Mouse (Mus musculus) neural tube, embryonic 12.5 days (tissue): Measurements from ENCODE around the gene Rsg1. TPM values are rescaled to one million over a fixed set of nuclear protein-coding genes. Genes with fewer than 3 reads are reported as not detected.

Source experiments
- ATAC-seq: fragments of 200-750 bp; cut with Nextera tagmentation; 2 replicates; pipeline ENCODE4 v1.8.0; 2017; ENCODE audit warnings: low read depth, mild to moderate bottlenecking, moderate TSS enrichment, moderate library complexity; ENCODE audit not compliant: low FRiP score
- H3K27ac ChIP-seq: fragments of 300-500 bp; sonication (generic); 2 replicates; pipeline ENCODE4 v1.5.1; 2016
- H3K27me3 ChIP-seq: fragments of 300-500 bp; sonication (generic); replicated peaks from 2 replicates; pipeline ENCODE4 v1.6.1; 2016; ENCODE audit warnings: mild to moderate bottlenecking
- H3K36me3 ChIP-seq: fragments of 300-500 bp; sonication (generic); 2 replicates; pipeline ENCODE4 v1.6.1; 2016; ENCODE audit warnings: mild to moderate bottlenecking
- H3K4me1 ChIP-seq: fragments of 300-500 bp; sonication (generic); 2 replicates; pipeline ENCODE4 v1.6.1; 2016
- H3K4me2 ChIP-seq: fragments of 300-500 bp; sonication (generic); replicated peaks from 2 replicates; pipeline ENCODE4 v1.6.1; 2016; ENCODE audit warnings: mild to moderate bottlenecking
- H3K4me3 ChIP-seq: fragments of 300-500 bp; sonication (generic); 2 replicates; pipeline ENCODE4 v1.5.1; 2016
- H3K9ac ChIP-seq: fragments of 300-500 bp; sonication (generic); 2 replicates; pipeline ENCODE4 v1.6.1; 2016; ENCODE audit warnings: mild to moderate bottlenecking
- H3K9me3 ChIP-seq: fragments of 300-500 bp; sonication (generic); 2 replicates; pipeline ENCODE4 v1.6.1; 2016; ENCODE audit warnings: mild to moderate bottlenecking
- WGBS: fragments of 180-500 bp; shearing (Covaris S2); methylation state at CpG from one replicate; pipeline ENCODE4 v1.1.7; 2016; 5-methylcytosine and 5-hydroxymethylcytosine counted together
- polyA plus RNA-seq: library from polyadenylated mRNA; unstranded; fragments of >200 nt; fragmentation: Nextera tagmentation; extraction: Ambion mirVana; gene quantifications from 2 replicates; pipeline ENCODE4 v1.2.1, GENCODE M21; 2016

Gene Rsg1
- polyA plus RNA-seq, 1 experiment from 2014 or later = 5.5 TPM

- Histone ChIP-seq H3K9me3 (no peaks in the 10 kb centered on the region), H3K4me2 (peak overlapping the region; percentile 91), H3K9ac (peak overlapping the region; percentile 64), H3K27ac (no peak overlapping the region), H3K4me1 (peaks cover 15% of the 10 kb centered on the region), H3K36me3 (no peaks in the 10 kb centered on the region), H3K4me3 (peak overlapping the region; percentile 49), H3K27me3 (no peaks in the 10 kb centered on the region)
- ATAC-seq = peak; percentile 57
- WGBS = 0% methylated on average over 16 of the region's 16 CpGs
Measured at GRCm38 (mm10) chr4:141214337-141214851, 638 bp downstream of the Rsg1 start.

- Histone ChIP-seq H3K4me1 (peaks cover under 1% of the 10 kb centered on the region), H3K4me3 (no peak overlapping the region), H3K9me3 (no peaks in the 10 kb centered on the region), H3K36me3 (peaks cover 8% of the 10 kb centered on the region), H3K27me3 (no peaks in the 10 kb centered on the region), H3K4me2 (no peak overlapping the region), H3K9ac (no peak overlapping the region), H3K27ac (no peak overlapping the region)
- 87% methylated on average over 20 of the region's 20 CpGs for WGBS
- no peak for ATAC-seq
Measured at GRCm38 (mm10) chr4:141219583-141220213, 5.9 kb downstream of the Rsg1 start.

DNA sequence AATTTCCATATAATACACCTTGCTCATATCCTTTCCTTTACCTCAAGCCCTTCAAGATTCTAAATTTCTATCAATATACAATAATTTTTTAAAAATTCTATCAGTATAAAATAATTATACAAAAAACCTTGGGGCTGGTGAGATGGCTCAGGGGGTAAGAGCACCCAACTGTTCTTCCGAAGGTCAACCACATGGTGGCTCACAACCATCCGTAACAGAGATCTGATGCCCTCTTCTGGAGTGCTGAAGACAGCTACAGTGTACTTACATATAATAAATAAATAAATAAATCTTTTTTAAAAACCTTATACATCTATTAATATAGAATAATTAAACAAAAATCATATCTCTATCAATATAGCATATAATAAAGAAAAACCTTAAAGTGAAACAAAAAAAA, 8.1 kb downstream of the Rsg1 start:
- ATAC-seq = no peak
- 79% methylated on average over 2 of the region's 2 CpGs for WGBS

GRCm38 (mm10) chr4:141222752-141223151, 9.0 kb downstream of the Rsg1 start:
- Histone ChIP-seq H3K9ac (no peak overlapping the region), H3K4me1 (no peaks in the 10 kb centered on the region), H3K27me3 (no peaks in the 10 kb centered on the region), H3K9me3 (no peaks in the 10 kb centered on the region), H3K4me3 (no peak overlapping the region), H3K36me3 (peaks cover 8% of the 10 kb centered on the region), H3K27ac (no peak overlapping the region), H3K4me2 (no peak overlapping the region)
- WGBS = 93% methylated on average over 5 of the region's 5 CpGs
- ATAC-seq = no peak

More for the DNA sequence above, 8.1 kb downstream of the Rsg1 start:
- Histone ChIP-seq H3K36me3 (peaks cover 8% of the 10 kb centered on the region), H3K4me1 (no peaks in the 10 kb centered on the region), H3K4me3 (no peak overlapping the region), H3K9ac (no peak overlapping the region), H3K27ac (no peak overlapping the region), H3K4me2 (no peak overlapping the region), H3K9me3 (no peaks in the 10 kb centered on the region), H3K27me3 (no peaks in the 10 kb centered on the region)

GRCm38 (mm10) chr4:141228687-141229086, 14.9 kb downstream of the Rsg1 start:
- H3K27ac ChIP-seq = no peak overlapping the region
- H3K9ac ChIP-seq = no peak overlapping the region
- no peaks in the 10 kb centered on the region for H3K36me3 ChIP-seq
- H3K4me2 ChIP-seq = no peak overlapping the region
- ATAC-seq = no peak
- WGBS = 83% methylated on average over 7 of the region's 7 CpGs
- H3K4me3 ChIP-seq = no peak overlapping the region
- no peaks in the 10 kb centered on the region for H3K9me3 ChIP-seq
- H3K4me1 ChIP-seq = no peaks in the 10 kb centered on the region
- 0 out of 2 replicates have a peak, but pooled peaks cover 3% of the 10 kb centered on the region for H3K27me3 ChIP-seq

DNA sequence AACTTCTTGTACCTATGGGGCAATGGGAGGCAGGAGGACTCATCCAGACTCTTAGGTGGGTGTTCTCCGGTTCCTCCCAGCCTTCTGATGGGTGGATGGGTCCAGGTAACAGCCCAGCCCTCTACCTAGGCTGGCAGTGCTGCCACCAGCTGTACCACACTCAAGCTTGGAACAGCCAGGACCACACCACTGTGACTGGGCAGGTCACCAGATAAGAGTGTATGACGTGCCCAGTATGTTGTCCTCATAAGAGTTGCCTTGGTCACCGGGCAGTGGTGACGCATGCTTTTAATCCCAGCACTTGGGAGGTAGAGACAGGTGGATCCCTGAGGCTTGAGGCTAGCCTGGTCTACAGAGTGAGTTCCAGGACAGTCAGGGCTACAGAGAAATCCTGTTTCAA, 19.4 kb downstream of the Rsg1 start:
- H3K27me3 ChIP-seq = peaks cover 14% of the 10 kb centered on the region
- H3K4me1 ChIP-seq = no peaks in the 10 kb centered on the region
- 96% methylated on average over 4 of the region's 4 CpGs for WGBS
- no peak overlapping the region for H3K27ac ChIP-seq
- H3K36me3 ChIP-seq = no peaks in the 10 kb centered on the region
- no peak overlapping the region for H3K4me2 ChIP-seq
- no peaks in the 10 kb centered on the region for H3K9me3 ChIP-seq
- no peak for ATAC-seq
- no peak overlapping the region for H3K4me3 ChIP-seq
- H3K9ac ChIP-seq = no peak overlapping the region

DNA sequence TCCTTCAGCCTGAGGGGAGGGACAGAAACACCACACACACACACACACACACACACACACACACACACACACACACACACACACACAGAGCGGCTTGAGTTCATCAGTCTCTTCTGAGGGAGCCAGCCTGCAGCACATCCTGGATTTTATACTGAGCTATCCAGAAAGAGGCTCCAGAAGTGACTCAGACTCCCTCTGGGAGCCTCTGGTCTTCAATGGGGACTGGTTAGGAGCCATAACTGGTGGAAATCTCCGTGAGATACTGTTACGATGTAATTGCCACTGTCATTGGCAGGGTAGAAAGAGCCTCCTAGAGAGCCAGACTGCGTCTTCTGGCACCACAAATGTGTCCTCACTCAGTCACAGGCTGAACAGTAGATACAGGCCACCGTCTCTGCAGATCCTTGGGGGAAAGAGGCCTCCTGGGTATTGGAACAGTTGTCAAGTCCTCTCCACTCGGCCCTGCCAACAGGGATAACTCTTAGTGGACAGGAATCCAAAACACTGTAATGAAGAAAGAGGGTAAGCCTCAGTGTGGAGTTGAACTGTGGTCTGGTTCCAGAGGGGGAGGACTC, 21.9 kb downstream of the Rsg1 start:
- Histone ChIP-seq H3K36me3 (no peaks in the 10 kb centered on the region), H3K9me3 (no peaks in the 10 kb centered on the region), H3K4me2 (no peak overlapping the region), H3K4me3 (no peak overlapping the region), H3K4me1 (peaks cover 17% of the 10 kb centered on the region), H3K27me3 (peaks cover 33% of the 10 kb centered on the region), H3K27ac (no peak overlapping the region), H3K9ac (no peak overlapping the region)
- no peak for ATAC-seq
- 57% methylated on average over 6 of the region's 6 CpGs for WGBS

GRCm38 (mm10) chr4:141236856-141237255, 23.1 kb downstream of the Rsg1 start:
- no peak overlapping the region for H3K27ac ChIP-seq
- ATAC-seq = no peak
- no peak overlapping the region for H3K9ac ChIP-seq
- 76% methylated on average over 3 of the region's 3 CpGs for WGBS
- no peaks in the 10 kb centered on the region for H3K9me3 ChIP-seq
- no peak overlapping the region for H3K4me2 ChIP-seq
- no peak overlapping the region for H3K4me3 ChIP-seq
- H3K4me1 ChIP-seq = peaks cover 21% of the 10 kb centered on the region
- H3K36me3 ChIP-seq = no peaks in the 10 kb centered on the region
- peaks cover 46% of the 10 kb centered on the region for H3K27me3 ChIP-seq

DNA sequence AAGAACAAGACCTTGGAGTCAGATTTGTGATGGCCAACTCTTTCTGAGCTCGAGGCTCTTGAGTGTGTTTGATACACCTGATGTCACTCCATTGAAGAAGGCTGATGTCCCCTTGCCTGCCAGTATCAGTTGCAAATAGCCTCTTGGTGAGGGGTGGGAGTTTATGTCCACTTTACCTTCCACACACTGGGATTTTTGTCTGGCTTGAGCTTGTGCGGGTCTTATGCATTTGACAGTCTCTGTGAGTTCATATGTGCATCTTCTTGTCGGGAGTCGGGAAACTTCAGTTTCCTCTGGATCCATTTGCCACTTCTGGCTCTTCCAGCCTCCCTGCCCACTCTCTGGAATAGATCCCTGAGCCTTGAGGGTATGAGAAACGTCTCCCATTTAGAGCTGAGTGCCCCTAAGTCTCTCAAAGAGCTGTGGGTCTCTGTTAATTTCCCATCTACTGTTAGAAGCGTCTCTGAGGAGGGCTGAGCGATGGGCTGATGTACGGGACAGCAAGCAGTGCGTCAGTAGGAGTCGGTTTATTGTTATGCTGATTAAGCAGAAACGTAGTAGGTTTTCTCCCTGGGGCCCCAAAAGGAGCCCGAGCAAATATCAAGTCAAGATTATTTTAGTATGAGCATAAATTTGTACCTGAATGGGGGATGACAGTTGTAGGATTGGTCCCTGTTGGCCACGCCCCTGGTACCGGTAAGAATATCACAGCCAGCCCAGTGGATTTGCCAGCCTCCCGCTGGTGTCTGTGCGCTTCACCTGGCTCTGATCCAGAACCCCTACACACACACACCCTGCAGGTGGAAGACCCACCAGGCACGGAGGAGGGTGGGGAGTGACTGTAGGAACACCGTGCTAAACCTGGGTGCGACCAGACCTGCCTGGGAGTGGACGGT, 25.0 kb downstream of the Rsg1 start:
- H3K9ac ChIP-seq = peak overlapping the region; percentile 33; the same call in 1 of the 2 replicates
- peaks cover 65% of the 10 kb centered on the region for H3K27me3 ChIP-seq
- H3K4me2 ChIP-seq = peak overlapping the region; percentile 65
- ATAC-seq = no peak; the same call in 1 of the 2 replicates
- no peaks in the 10 kb centered on the region for H3K36me3 ChIP-seq
- H3K27ac ChIP-seq = no peak overlapping the region
- H3K4me1 ChIP-seq = peaks cover 29% of the 10 kb centered on the region
- H3K9me3 ChIP-seq = no peaks in the 10 kb centered on the region
- 4% methylated on average over 20 of the region's 20 CpGs for WGBS
- H3K4me3 ChIP-seq = peak overlapping the region; percentile 31

GRCm38 (mm10) chr4:141239388-141240125, 25.8 kb downstream of the Rsg1 start, which contains the start of gene Arhgef19:
Gene Arhgef19 (plus strand): TSS chr4:141239499.
- no peak within 1 kb of the TSS for H3K27ac ChIP-seq
- peak; percentile 85 for ATAC-seq
- H3K9me3 ChIP-seq = no peaks in the 10 kb centered on the region
- H3K4me3 ChIP-seq = peak within 1 kb of the TSS; percentile 31
- H3K4me1 ChIP-seq = peaks cover 33% of the 10 kb centered on the region
- peak within 1 kb of the TSS; percentile 33; the same call in 1 of the 2 replicates for H3K9ac ChIP-seq
- H3K27me3 ChIP-seq = peaks cover 72% of the 10 kb centered on the region
- whole genome bisulfite sequencing = 2% methylated on average over 31 of the region's 31 CpGs
- peak within 1 kb of the TSS; percentile 65 for H3K4me2 ChIP-seq
- no peaks in the 10 kb centered on the region for H3K36me3 ChIP-seq

DNA sequence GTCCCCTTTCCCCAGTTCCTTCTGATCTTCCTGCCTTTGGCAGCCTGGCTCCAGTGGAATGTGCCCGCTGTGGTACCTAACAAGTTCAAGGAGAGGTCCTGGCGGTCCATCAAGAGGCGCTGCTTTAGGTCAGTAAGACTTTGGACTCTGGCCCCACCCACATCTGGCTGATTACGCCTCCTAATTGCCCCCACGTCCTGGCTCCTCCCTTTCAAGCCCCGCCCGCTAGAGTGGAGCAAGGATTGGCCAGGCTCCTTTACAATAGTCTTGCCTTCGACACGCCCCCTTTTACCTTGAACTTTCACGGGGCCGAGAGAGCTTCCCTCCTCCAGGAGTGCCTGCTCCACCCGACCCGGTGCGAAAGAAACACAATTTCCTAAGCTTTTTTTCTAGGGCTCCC, 26.9 kb downstream of the Rsg1 start:
- Histone ChIP-seq H3K4me3 (no peak overlapping the region), H3K4me2 (peak overlapping the region; percentile 13; the same call in 1 of the 2 replicates), H3K36me3 (no peaks in the 10 kb centered on the region), H3K27ac (no peak overlapping the region), H3K9ac (no peak overlapping the region), H3K9me3 (no peaks in the 10 kb centered on the region), H3K27me3 (peaks cover 79% of the 10 kb centered on the region), H3K4me1 (peaks cover 41% of the 10 kb centered on the region)
- WGBS = 1% methylated on average over 14 of the region's 14 CpGs
- ATAC-seq = no peak
